Mouse (Mus musculus): Measurements from ENCODE around the gene Srgap2.

- TF ChIP-seq CTCF (IDR thresholded peaks at IDR 0.05; ENCODE audit: low read depth) (no peak), EP300 (IDR thresholded peaks at IDR 0.05; ENCODE audit: low read depth) (no peak)
These were observed 216.8 kb downstream of the Srgap2 start for GRCm38 (mm10) chr1:131310237-131310818.
